Mouse (Mus musculus): ENCODE data around the gene 4930544D05Rik.

DNA sequence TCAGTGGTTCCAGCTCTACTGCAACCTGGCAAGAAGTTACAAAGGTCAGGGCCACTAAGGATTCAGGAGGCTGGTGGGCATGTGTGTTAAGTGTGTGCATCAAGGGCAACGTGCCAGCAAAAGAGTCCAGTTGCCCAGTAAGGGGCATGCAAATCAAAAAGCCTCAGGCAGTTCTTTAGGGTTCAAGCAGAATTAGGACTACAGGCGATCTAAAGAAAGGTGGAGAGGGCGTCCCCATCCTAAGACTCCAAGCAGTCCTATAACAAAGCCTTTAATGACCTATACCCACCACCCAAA, 30.6 kb downstream of the 4930544D05Rik start:
- TF ChIP-seq POLR2A (IDR thresholded peaks at IDR 0.05; ENCODE audit: low read depth, low read length) (no peak), CTCF (IDR thresholded peaks at IDR 0.05; ENCODE audit: extremely low read depth, insufficient read length, insufficient replicate concordance, low read depth, low read length) (no peak)
